Mouse (Mus musculus): ENCODE data around the gene Ints3. TPM values are rescaled to one million over a fixed set of nuclear protein-coding genes. Genes with fewer than 3 reads are reported as not detected.
A peak's percentile ranks its signal among the peaks of the same experiment; 100 is the strongest.

Gene Ints3
- polyA plus RNA-seq, 1 experiment from 2014 or later, result 29.6 TPM

GRCm38 (mm10) chr3:90391941-90392340 is 41.5 kb downstream of the Ints3 start:
- H3K4me1 ChIP-seq (ENCODE audit: control insufficient read depth, insufficient read depth, low read length), result peaks cover 20% of the 10 kb centered on the region; the same call in 1 of the 2 replicates
- H3K4me2 ChIP-seq (replicated peaks; ENCODE audit: low read depth, low read length), result no peak overlapping the region
- H3K4me3 ChIP-seq (ENCODE audit: low read depth, low read length), result no peak overlapping the region
- no peak overlapping the region for H3K27ac ChIP-seq (ENCODE audit: low read length)
- peaks cover 54% of the 10 kb centered on the region for H3K36me3 ChIP-seq (ENCODE audit: control insufficient read depth, insufficient read depth, low read length)
- H3K9ac ChIP-seq (replicated peaks; ENCODE audit: low read depth, low read length), result no peak overlapping the region
- no peaks in the 10 kb centered on the region for H3K9me3 ChIP-seq (ENCODE audit: control insufficient read depth, low read depth, low read length)
- no peak for ATAC-seq (ENCODE audit: insufficient number of reproducible peaks, insufficient read depth, low FRiP score, low read depth)
- WGBS, result 88% methylated on average over 8 of the region's 8 CpGs
- H3K27me3 ChIP-seq (ENCODE audit: control insufficient read depth, insufficient read depth, low read length), result no peaks in the 10 kb centered on the region

GRCm38 (mm10) chr3:90391004-90391403 is 42.4 kb downstream of the Ints3 start:
- Histone ChIP-seq H3K4me1 (ENCODE audit: control insufficient read depth, insufficient read depth, low read length) (peaks cover 20% of the 10 kb centered on the region; the same call in 1 of the 2 replicates), H3K27ac (ENCODE audit: low read length) (no peak overlapping the region), H3K9ac (replicated peaks; ENCODE audit: low read depth, low read length) (no peak overlapping the region), H3K4me2 (replicated peaks; ENCODE audit: low read depth, low read length) (no peak overlapping the region), H3K36me3 (ENCODE audit: control insufficient read depth, insufficient read depth, low read length) (peaks cover 45% of the 10 kb centered on the region), H3K9me3 (ENCODE audit: control insufficient read depth, low read depth, low read length) (no peaks in the 10 kb centered on the region), H3K4me3 (ENCODE audit: low read depth, low read length) (no peak overlapping the region), H3K27me3 (ENCODE audit: control insufficient read depth, insufficient read depth, low read length) (no peaks in the 10 kb centered on the region)
- ATAC-seq (ENCODE audit: insufficient number of reproducible peaks, insufficient read depth, low FRiP score, low read depth), result no peak
- WGBS, result 59% methylated on average over 4 of the region's 4 CpGs

GRCm38 (mm10) chr3:90389511-90390490 is 43.6 kb downstream of the Ints3 start, which contains the start of gene Slc27a3:
TSS of gene Slc27a3 (minus strand) at chr3:90389938.
- H3K36me3 ChIP-seq (ENCODE audit: control insufficient read depth, insufficient read depth, low read length), result peaks cover 33% of the 10 kb centered on the region
- WGBS, result under 1% methylated on average over 54 of the region's 55 CpGs
- H3K4me1 ChIP-seq (ENCODE audit: control insufficient read depth, insufficient read depth, low read length), result peaks cover 20% of the 10 kb centered on the region; the same call in 1 of the 2 replicates
- peak within 1 kb of the TSS; percentile 75 for H3K4me3 ChIP-seq (ENCODE audit: low read depth, low read length)
- peak within 1 kb of the TSS; percentile 78 for H3K27ac ChIP-seq (ENCODE audit: low read length)
- H3K9me3 ChIP-seq (ENCODE audit: control insufficient read depth, low read depth, low read length), result no peaks in the 10 kb centered on the region
- ATAC-seq (ENCODE audit: insufficient number of reproducible peaks, insufficient read depth, low FRiP score, low read depth), result peak; percentile 68
- peak within 1 kb of the TSS; percentile 98 for H3K4me2 ChIP-seq (replicated peaks; ENCODE audit: low read depth, low read length)
- peak within 1 kb of the TSS; percentile 72 for H3K9ac ChIP-seq (replicated peaks; ENCODE audit: low read depth, low read length)
- H3K27me3 ChIP-seq (ENCODE audit: control insufficient read depth, insufficient read depth, low read length), result no peaks in the 10 kb centered on the region

GRCm38 (mm10) chr3:90388726-90389510 is 44.5 kb downstream of the Ints3 start:
- peak overlapping the region; percentile 98 for H3K4me2 ChIP-seq (replicated peaks; ENCODE audit: low read depth, low read length)

GRCm38 (mm10) chr3:90388192-90388591 is 45.2 kb downstream of the Ints3 start:
- Histone ChIP-seq H3K4me2 (replicated peaks; ENCODE audit: low read depth, low read length) (peak overlapping the region; percentile 98), H3K27ac (ENCODE audit: low read length) (no peak overlapping the region), H3K9ac (replicated peaks; ENCODE audit: low read depth, low read length) (peak overlapping the region; percentile 72; the same call in 1 of the 2 replicates), H3K9me3 (ENCODE audit: control insufficient read depth, low read depth, low read length) (no peaks in the 10 kb centered on the region), H3K36me3 (ENCODE audit: control insufficient read depth, insufficient read depth, low read length) (peaks cover 19% of the 10 kb centered on the region), H3K27me3 (ENCODE audit: control insufficient read depth, insufficient read depth, low read length) (no peaks in the 10 kb centered on the region), H3K4me1 (ENCODE audit: control insufficient read depth, insufficient read depth, low read length) (peaks cover 20% of the 10 kb centered on the region; the same call in 1 of the 2 replicates), H3K4me3 (ENCODE audit: low read depth, low read length) (peak overlapping the region; percentile 75)
- WGBS, result 74% methylated on average over 4 of the region's 4 CpGs
- ATAC-seq (ENCODE audit: insufficient number of reproducible peaks, insufficient read depth, low FRiP score, low read depth), result no peak

More at GRCm38 (mm10) chr3:90388726-90389510, 44.5 kb downstream of the Ints3 start:
- Histone ChIP-seq H3K9ac (replicated peaks; ENCODE audit: low read depth, low read length) (peak overlapping the region; percentile 72), H3K27ac (ENCODE audit: low read length) (peak overlapping the region; percentile 78), H3K4me1 (ENCODE audit: control insufficient read depth, insufficient read depth, low read length) (peaks cover 20% of the 10 kb centered on the region; the same call in 1 of the 2 replicates), H3K4me3 (ENCODE audit: low read depth, low read length) (peak overlapping the region; percentile 75), H3K9me3 (ENCODE audit: control insufficient read depth, low read depth, low read length) (no peaks in the 10 kb centered on the region), H3K27me3 (ENCODE audit: control insufficient read depth, insufficient read depth, low read length) (no peaks in the 10 kb centered on the region), H3K36me3 (ENCODE audit: control insufficient read depth, insufficient read depth, low read length) (peaks cover 26% of the 10 kb centered on the region)
- ATAC-seq (ENCODE audit: insufficient number of reproducible peaks, insufficient read depth, low FRiP score, low read depth), result peak; percentile 62; the same call in 1 of the 2 replicates
- 3% methylated on average over 53 of the region's 53 CpGs for WGBS

GRCm38 (mm10) chr3:90387483-90387882 is 45.9 kb downstream of the Ints3 start:
- 69% methylated on average over 11 of the region's 11 CpGs for WGBS
- Histone ChIP-seq H3K4me3 (ENCODE audit: low read depth, low read length) (no peak overlapping the region), H3K27me3 (ENCODE audit: control insufficient read depth, insufficient read depth, low read length) (no peaks in the 10 kb centered on the region), H3K27ac (ENCODE audit: low read length) (no peak overlapping the region), H3K9ac (replicated peaks; ENCODE audit: low read depth, low read length) (no peak overlapping the region), H3K36me3 (ENCODE audit: control insufficient read depth, insufficient read depth, low read length) (peaks cover 12% of the 10 kb centered on the region), H3K9me3 (ENCODE audit: control insufficient read depth, low read depth, low read length) (no peaks in the 10 kb centered on the region), H3K4me1 (ENCODE audit: control insufficient read depth, insufficient read depth, low read length) (peaks cover 20% of the 10 kb centered on the region; the same call in 1 of the 2 replicates), H3K4me2 (replicated peaks; ENCODE audit: low read depth, low read length) (no peak overlapping the region)
- no peak for ATAC-seq (ENCODE audit: insufficient number of reproducible peaks, insufficient read depth, low FRiP score, low read depth)

- ATAC-seq (ENCODE audit: insufficient number of reproducible peaks, insufficient read depth, low FRiP score, low read depth), result no peak
- no peak overlapping the region for H3K27ac ChIP-seq (ENCODE audit: low read length)
- H3K4me3 ChIP-seq (ENCODE audit: low read depth, low read length), result no peak overlapping the region
- no peaks in the 10 kb centered on the region for H3K27me3 ChIP-seq (ENCODE audit: control insufficient read depth, insufficient read depth, low read length)
- H3K4me1 ChIP-seq (ENCODE audit: control insufficient read depth, insufficient read depth, low read length), result peaks cover 20% of the 10 kb centered on the region; the same call in 1 of the 2 replicates
- H3K36me3 ChIP-seq (ENCODE audit: control insufficient read depth, insufficient read depth, low read length), result peaks cover 6% of the 10 kb centered on the region; the same call in 1 of the 2 replicates
- H3K9ac ChIP-seq (replicated peaks; ENCODE audit: low read depth, low read length), result no peak overlapping the region
- no peaks in the 10 kb centered on the region for H3K9me3 ChIP-seq (ENCODE audit: control insufficient read depth, low read depth, low read length)
- 89% methylated on average over 10 of the region's 10 CpGs for WGBS
- H3K4me2 ChIP-seq (replicated peaks; ENCODE audit: low read depth, low read length), result no peak overlapping the region
Measured at GRCm38 (mm10) chr3:90386817-90387216, 46.6 kb downstream of the Ints3 start.

- 22% methylated on average over 7 of the region's 7 CpGs for WGBS
Measured at GRCm38 (mm10) chr3:90384851-90385375, 48.5 kb downstream of the Ints3 start.

More at GRCm38 (mm10) chr3:90384851-90385375, 48.5 kb downstream of the Ints3 start:
- no peak for ATAC-seq (ENCODE audit: insufficient number of reproducible peaks, insufficient read depth, low FRiP score, low read depth)
- Histone ChIP-seq H3K9me3 (ENCODE audit: control insufficient read depth, low read depth, low read length) (no peaks in the 10 kb centered on the region), H3K36me3 (ENCODE audit: control insufficient read depth, insufficient read depth, low read length) (no peaks in the 10 kb centered on the region), H3K4me2 (replicated peaks; ENCODE audit: low read depth, low read length) (no peak overlapping the region), H3K4me3 (ENCODE audit: low read depth, low read length) (no peak overlapping the region), H3K27me3 (ENCODE audit: control insufficient read depth, insufficient read depth, low read length) (no peaks in the 10 kb centered on the region), H3K4me1 (ENCODE audit: control insufficient read depth, insufficient read depth, low read length) (peaks cover 8% of the 10 kb centered on the region; the same call in 1 of the 2 replicates), H3K27ac (ENCODE audit: low read length) (no peak overlapping the region), H3K9ac (replicated peaks; ENCODE audit: low read depth, low read length) (no peak overlapping the region)

Measured in stomach, embryonic 14.5 days (tissue).